Mouse (Mus musculus) 3T3-L1 (cell line): ENCODE data around the gene Nrcam.

Source experiments
- DNase-seq: peaks from one replicate; pipeline ENCODE4 v3.0.0-alpha.2; 2015; ENCODE audit warnings: low read depth, low spot score

Nrcam gene

DNA sequence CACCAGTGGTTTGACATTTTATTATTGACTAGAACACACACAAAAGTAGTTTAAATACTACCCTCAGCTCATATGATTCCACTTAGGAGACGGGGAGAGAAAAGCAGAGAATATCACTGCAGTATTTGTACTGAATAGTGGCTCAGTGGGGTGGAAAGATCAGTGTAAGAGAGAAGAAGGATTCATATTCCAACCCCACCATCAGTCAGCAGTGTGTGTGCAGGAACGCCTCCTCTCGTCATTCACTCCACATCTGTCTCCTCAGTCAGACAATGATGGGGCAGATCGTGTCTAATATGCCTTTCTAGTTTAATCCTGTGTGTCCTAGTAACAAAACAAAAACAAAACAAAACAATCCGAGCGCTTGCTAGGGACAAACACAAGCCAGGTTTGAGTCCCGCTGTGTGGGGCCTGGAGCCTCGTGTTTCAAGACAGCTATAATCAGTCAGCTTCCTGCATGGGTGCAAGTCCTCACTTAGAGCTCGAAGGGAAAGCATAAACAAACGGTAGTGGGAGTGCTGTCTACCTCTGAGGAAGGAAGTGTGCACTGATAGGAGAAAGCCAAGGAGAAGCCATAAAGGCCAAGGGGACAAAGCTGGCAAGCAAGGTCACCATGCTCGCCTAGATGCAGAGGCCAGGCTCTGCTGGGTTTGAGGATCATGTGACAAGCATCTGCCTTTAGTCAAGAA is 273.7 kb downstream of the Nrcam start:
- no peak for DNase-seq

- no peak for DNase-seq
Measured at GRCm38 (mm10) chr12:44602958-44603331, 274.3 kb downstream of the Nrcam start.

DNA sequence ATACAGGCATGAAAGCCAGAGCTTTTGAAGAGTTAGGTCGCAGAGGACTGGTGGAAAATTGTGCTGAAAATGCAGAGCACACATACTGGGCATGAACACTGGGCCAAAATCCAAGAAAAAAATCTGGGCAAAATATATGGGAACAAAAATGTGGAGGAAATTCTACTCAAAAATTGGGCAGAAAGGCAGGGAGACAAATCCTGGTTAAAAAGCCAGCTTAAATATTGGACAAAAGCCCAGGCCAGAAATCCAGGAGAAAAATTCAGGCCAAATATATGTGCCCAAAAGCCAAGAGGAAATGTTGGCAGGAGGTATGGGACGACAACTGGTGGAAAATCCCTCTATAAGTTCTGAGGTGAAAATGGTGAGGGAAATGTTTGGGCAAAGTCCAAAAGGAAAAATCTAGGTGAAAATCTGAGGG is 288.3 kb downstream of the Nrcam start:
- no peak for DNase-seq

- no peak for DNase-seq
Measured at GRCm38 (mm10) chr12:44617488-44617887, 288.8 kb downstream of the Nrcam start.

- DNase-seq = peak; percentile 9
Measured at GRCm38 (mm10) chr12:44639341-44639921, 310.7 kb downstream of the Nrcam start.

DNA sequence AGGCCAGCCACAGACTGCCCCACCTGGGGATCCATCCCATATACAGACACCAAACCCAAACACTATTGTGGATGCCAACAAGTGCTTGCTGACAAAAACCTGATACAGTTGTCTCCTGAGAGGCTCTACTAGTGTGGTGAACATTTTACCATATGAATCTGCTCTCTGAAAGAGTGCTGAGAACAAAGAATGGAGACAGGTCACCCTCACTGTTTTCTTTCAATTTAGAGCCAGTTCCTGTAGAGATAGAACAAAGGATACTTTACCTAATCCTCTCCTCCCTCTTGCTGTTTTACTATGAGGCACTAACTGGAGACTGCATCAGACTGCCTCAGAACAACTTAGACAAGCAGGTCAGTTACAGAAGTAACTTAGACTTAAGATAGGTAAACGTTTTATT is 311.9 kb downstream of the Nrcam start:
- DNase-seq = no peak
